Mouse (Mus musculus): ENCODE measurements around the gene Timm10.

DNA sequence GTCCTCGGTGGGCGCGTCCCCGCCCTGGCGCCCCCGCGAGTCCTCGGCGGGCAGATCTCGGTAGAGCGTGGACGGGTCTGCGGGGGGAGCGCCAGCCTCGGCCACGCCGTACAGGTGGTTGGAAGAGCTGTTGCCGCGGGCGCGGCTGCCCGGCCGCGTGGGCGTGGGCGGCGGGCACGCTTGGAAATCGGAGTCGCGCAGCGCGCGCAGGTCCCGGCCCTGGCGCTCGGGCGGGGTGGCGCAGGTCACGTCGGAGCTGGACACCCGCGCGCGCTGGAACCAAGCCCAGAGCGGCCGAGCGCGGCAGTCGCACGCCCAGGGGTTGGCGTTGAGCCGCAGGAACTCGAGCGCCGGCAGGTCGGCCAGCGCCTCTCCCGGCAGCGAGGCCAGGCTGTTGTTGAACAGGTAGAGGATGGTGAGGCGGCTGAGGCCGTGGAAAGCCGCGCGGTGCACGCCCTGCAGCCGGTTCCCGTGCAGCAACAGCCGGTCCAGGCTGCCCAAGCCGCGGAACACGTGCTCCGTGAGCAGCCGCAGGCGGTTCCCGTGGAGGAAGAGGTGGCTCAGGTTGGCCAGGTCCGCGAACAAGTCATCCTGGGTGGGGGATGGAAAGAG is 45.4 kb downstream of the Timm10 start:
- TF ChIP-seq CTCF (IDR thresholded peaks at IDR 0.05; ENCODE audit: extremely low read depth, insufficient read depth, low read length) (no peak), POLR2A (IDR thresholded peaks at IDR 0.05; ENCODE audit: extremely low read depth, insufficient read depth, low read length) (no peak)

Measured in cortical plate, adult 2 months (tissue).